Mouse (Mus musculus) MEL (cell line): ENCODE data around the gene Rnf144b. TPM values are rescaled to one million over a fixed set of nuclear protein-coding genes. Genes with fewer than 3 reads are reported as not detected.

Experiments
- DNase-seq: peaks from one replicate; pipeline ENCODE4 v3.0.0; 2011; ENCODE audit warnings: low read depth, low spot score
- H3K27ac ChIP-seq: 2 replicates; pipeline ENCODE4 v1.5.1; 2012; ENCODE audit warnings: low read depth, mild to moderate bottlenecking, control low read depth, low read length, moderate library complexity; ENCODE audit not compliant: control insufficient read depth
- H3K27me3 ChIP-seq, 2 experiments: fragments of 150-350 bp in 1 of 2; sonication (generic) in 1 of 2; 2 replicates each; pipeline ENCODE4 v1.6.1; 2012; ENCODE audit warnings: low read length in 2 of 2, mild to moderate bottlenecking in 2 of 2, improper control_type of control experiment in 1 of 2, moderate library complexity in 1 of 2; ENCODE audit not compliant: insufficient read depth in 2 of 2, control insufficient read depth in 1 of 2
- H3K36me3 ChIP-seq, 2 experiments: 2 replicates each; pipeline ENCODE4 v1.6.1; 2012 to 2014; ENCODE audit warnings: low read length in 2 of 2, improper control_type of control experiment in 1 of 2, inconsistent platforms in 1 of 2, mild to moderate bottlenecking in 1 of 2; ENCODE audit not compliant: insufficient read depth in 2 of 2, control insufficient read depth in 1 of 2
- H3K4me1 ChIP-seq, 2 experiments: fragments of 150-350 bp in 1 of 2; sonication (generic) in 1 of 2; 2 replicates each; pipeline ENCODE4 v1.6.1; 2012; ENCODE audit warnings: low read length in 2 of 2, improper control_type of control experiment in 1 of 2, mild to moderate bottlenecking in 1 of 2; ENCODE audit not compliant: insufficient read depth in 2 of 2, control insufficient read depth in 1 of 2
- H3K4me3 ChIP-seq, 2 experiments: fragments of 150-350 bp in 1 of 2; sonication (generic) in 1 of 2; 2 replicates each; pipeline ENCODE4 v1.5.1; 2012; ENCODE audit warnings: low read depth in 2 of 2, low read length in 2 of 2, mild to moderate bottlenecking in 2 of 2, moderate library complexity in 2 of 2, control low read depth in 1 of 2, improper control_type of control experiment in 1 of 2; ENCODE audit not compliant: control insufficient read depth in 1 of 2, insufficient read depth in 1 of 2
- H3K79me2 ChIP-seq: 2 replicates; pipeline ENCODE4 v1.6.1; 2012; ENCODE audit warnings: mild to moderate bottlenecking, low read length, moderate library complexity; ENCODE audit not compliant: control insufficient read depth, poor library complexity, insufficient read depth
- H3K9ac ChIP-seq: 2 replicates; pipeline ENCODE4 v1.6.1; 2012; ENCODE audit warnings: low read depth, mild to moderate bottlenecking, control low read depth, low read length, moderate library complexity; ENCODE audit not compliant: control insufficient read depth, poor library complexity, severe bottlenecking
- H3K9me3 ChIP-seq: fragments of 150-350 bp; sonication (generic); replicated peaks from 2 replicates; pipeline ENCODE4 v1.6.1; 2012; ENCODE audit warnings: mild to moderate bottlenecking, low read length, improper control_type of control experiment, moderate library complexity; ENCODE audit not compliant: insufficient read depth
- CHD1 ChIP-seq: IDR thresholded peaks from 2 replicates; pipeline ENCODE4 v1.6.1; 2012; ENCODE audit warnings: low read depth, mild to moderate bottlenecking, inconsistent platforms, low read length, improper control_type of control experiment
- CHD2 ChIP-seq: IDR thresholded peaks from 2 replicates; pipeline ENCODE4 v1.6.1; 2011; ENCODE audit warnings: low read length, improper control_type of control experiment
- CTCF ChIP-seq, 3 experiments: IDR thresholded peaks in 2 of 3; conservative IDR thresholded peaks in 1 of 3; 2 replicates each; pipeline ENCODE4 v1.5.1; 2011 to 2012; ENCODE audit warnings: low read length in 3 of 3, low read depth in 2 of 3, mild to moderate bottlenecking in 2 of 3, improper control_type of control experiment in 1 of 3, inconsistent platforms in 1 of 3, mixed read lengths in 1 of 3, moderate library complexity in 1 of 3; ENCODE audit not compliant: control insufficient read depth in 1 of 3, insufficient read depth in 1 of 3, poor library complexity in 1 of 3, severe bottlenecking in 1 of 3
- EP300 ChIP-seq, 2 experiments: IDR thresholded peaks; 2 replicates each; pipeline ENCODE4 v1.6.1; 2011; ENCODE audit warnings: improper control_type of control experiment in 2 of 2, low read length in 2 of 2, low read depth in 1 of 2, mild to moderate bottlenecking in 1 of 2
- GATA1 ChIP-seq: IDR thresholded peaks from 2 replicates; pipeline ENCODE4 v1.6.1; 2011; ENCODE audit warnings: low read depth, low read length, improper control_type of control experiment
- HCFC1 ChIP-seq: IDR thresholded peaks from 2 replicates; pipeline ENCODE4 v1.6.1; 2012; ENCODE audit warnings: low read depth, mild to moderate bottlenecking, inconsistent platforms, low read length, improper control_type of control experiment, moderate library complexity
- MAFK ChIP-seq: IDR thresholded peaks from 2 replicates; pipeline ENCODE4 v1.6.1; 2011; ENCODE audit warnings: low read depth, mild to moderate bottlenecking, low read length, improper control_type of control experiment, borderline replicate concordance
- MAZ ChIP-seq: IDR thresholded peaks from 2 replicates; pipeline ENCODE4 v1.6.1; 2012; ENCODE audit warnings: low read depth, mild to moderate bottlenecking, inconsistent platforms, low read length, improper control_type of control experiment
- MEF2A ChIP-seq: IDR thresholded peaks from 2 replicates; pipeline ENCODE4 v1.6.1; 2014; ENCODE audit warnings: low read depth, mild to moderate bottlenecking, inconsistent platforms, low read length, improper control_type of control experiment; ENCODE audit not compliant: poor library complexity, insufficient replicate concordance, severe bottlenecking; ENCODE audit errors: extremely low read depth
- MXI1 ChIP-seq: IDR thresholded peaks from 2 replicates; pipeline ENCODE4 v1.6.1; 2011; ENCODE audit warnings: mild to moderate bottlenecking, low read depth, low read length, improper control_type of control experiment
- MYB ChIP-seq: IDR thresholded peaks from 2 replicates; pipeline ENCODE4 v1.6.1; 2011; ENCODE audit warnings: mild to moderate bottlenecking, low read depth, low read length, improper control_type of control experiment
- MYC ChIP-seq: IDR thresholded peaks from 2 replicates; pipeline ENCODE4 v1.6.1; 2011; ENCODE audit warnings: low read depth, mild to moderate bottlenecking, low read length, improper control_type of control experiment, moderate library complexity
- NELFE ChIP-seq: IDR thresholded peaks from 2 replicates; pipeline ENCODE4 v1.6.1; 2011; ENCODE audit warnings: low read depth, low read length, improper control_type of control experiment
- NRF1 ChIP-seq: IDR thresholded peaks from 2 replicates; pipeline ENCODE4 v1.6.1; 2014; ENCODE audit warnings: low read depth, mild to moderate bottlenecking, inconsistent platforms, low read length, improper control_type of control experiment, moderate library complexity; ENCODE audit not compliant: poor library complexity, insufficient read depth, severe bottlenecking
- POLR2A ChIP-seq, 2 experiments: IDR thresholded peaks; 2 replicates each; pipeline ENCODE4 v1.6.1; 2011 to 2012; ENCODE audit warnings: low read length in 2 of 2, mild to moderate bottlenecking in 2 of 2, control low read depth in 1 of 2, improper control_type of control experiment in 1 of 2, low read depth in 1 of 2, moderate library complexity in 1 of 2; ENCODE audit not compliant: control insufficient read depth in 1 of 2, insufficient read depth in 1 of 2, poor library complexity in 1 of 2
- POLR2AphosphoS2 ChIP-seq: IDR thresholded peaks from 2 replicates; pipeline ENCODE4 v1.6.1; 2011; ENCODE audit warnings: low read length, improper control_type of control experiment
- POLR2AphosphoS5 ChIP-seq: IDR thresholded peaks from 2 replicates; pipeline ENCODE4 v1.6.1; 2012; ENCODE audit warnings: low read depth, borderline replicate concordance, mild to moderate bottlenecking, inconsistent platforms, low read length, moderate library complexity, mixed read lengths
- RAD21 ChIP-seq: IDR thresholded peaks from 2 replicates; pipeline ENCODE4 v1.6.1; 2011; ENCODE audit warnings: mild to moderate bottlenecking, low read depth, low read length, improper control_type of control experiment
- SIN3A ChIP-seq: IDR thresholded peaks from 2 replicates; pipeline ENCODE4 v1.6.1; 2012; ENCODE audit warnings: low read length, improper control_type of control experiment, inconsistent platforms
- SMC3 ChIP-seq: IDR thresholded peaks from 2 replicates; pipeline ENCODE4 v1.6.1; 2011; ENCODE audit warnings: low read depth, low read length, improper control_type of control experiment
- TAL1 ChIP-seq: IDR thresholded peaks from 2 replicates; pipeline ENCODE4 v1.6.1; 2012; ENCODE audit warnings: mild to moderate bottlenecking, inconsistent platforms, low read length, moderate library complexity, mixed read lengths
- UBTF ChIP-seq: IDR thresholded peaks from 2 replicates; pipeline ENCODE4 v1.6.1; 2012; ENCODE audit warnings: low read depth, mild to moderate bottlenecking, inconsistent platforms, low read length, improper control_type of control experiment, moderate library complexity, borderline replicate concordance; ENCODE audit not compliant: insufficient read depth
- USF2 ChIP-seq, 2 experiments: IDR thresholded peaks; 2 replicates each; pipeline ENCODE4 v1.6.1; 2011 to 2012; ENCODE audit warnings: improper control_type of control experiment in 2 of 2, low read length in 2 of 2, borderline replicate concordance in 1 of 2, inconsistent platforms in 1 of 2, low read depth in 1 of 2, mild to moderate bottlenecking in 1 of 2; ENCODE audit not compliant: insufficient read depth in 1 of 2
- ZC3H11A ChIP-seq: IDR thresholded peaks from 2 replicates; pipeline ENCODE4 v1.6.1; 2012; ENCODE audit warnings: low read depth, mild to moderate bottlenecking, inconsistent platforms, low read length, improper control_type of control experiment
- ZNF384 ChIP-seq: IDR thresholded peaks from 2 replicates; pipeline ENCODE4 v1.6.1; 2012; ENCODE audit warnings: low read depth, mild to moderate bottlenecking, inconsistent platforms, low read length, improper control_type of control experiment
- polyA plus RNA-seq, 2 experiments: library from polyadenylated mRNA; stranded (reverse) in 1 of 2; unstranded in 1 of 2; fragments of >175 nt in 1 of 2; fragments of >200 nt in 1 of 2; gene quantifications; 2 replicates each; pipeline versions ENCODE4 v1.2.1 to v1.2.4; 2012; ENCODE audit warnings: low replicate concordance in 2 of 2, low read depth in 1 of 2; ENCODE audit not compliant: insufficient read length in 2 of 2, insufficient read depth in 1 of 2, missing spikeins in 1 of 2
- total RNA-seq: library from RNA; depleted of rRNA; stranded (reverse); fragments of 300-350 nt; gene quantifications from 2 replicates; pipeline ENCODE4 v1.2.3, GENCODE M21; 2012

Gene Rnf144b
- total and polyA plus RNA-seq, 3 experiments, result not detected

- TF ChIP-seq USF2 (IDR thresholded peaks at IDR 0.05; ENCODE audit: borderline replicate concordance in 1 of 2, insufficient read depth in 1 of 2, low read depth in 1 of 2, low read length in 2 of 2), result no peak
- no peak for TF ChIP-seq RAD21
- no peak for TF ChIP-seq POLR2AphosphoS2
- no peak for TF ChIP-seq GATA1
- TF ChIP-seq MXI1, result no peak
- TF ChIP-seq UBTF, result no peak
- TF ChIP-seq TAL1, result no peak
- TF ChIP-seq SIN3A, result no peak
- no peak for TF ChIP-seq MYC
- TF ChIP-seq MEF2A, result no peak
- no peak for TF ChIP-seq MAZ
- no peak for TF ChIP-seq NRF1
- no peak for TF ChIP-seq MYB
- TF ChIP-seq HCFC1, result no peak
- no peak for TF ChIP-seq CHD2
- no peak for TF ChIP-seq MAFK
- no peak for TF ChIP-seq EP300 (IDR thresholded peaks at IDR 0.05; ENCODE audit: low read depth in 1 of 2, low read length in 2 of 2)
- TF ChIP-seq ZNF384, result no peak
- H3K9me3 ChIP-seq, result no peaks in the 10 kb centered on the region
- no peaks in the 10 kb centered on the region for H3K79me2 ChIP-seq
- no peak for DNase-seq
- H3K27me3 ChIP-seq, result no peaks in the 10 kb centered on the region
- H3K9ac ChIP-seq, result no peak overlapping the region
- no peaks in the 10 kb centered on the region for H3K36me3 ChIP-seq
- no peak overlapping the region for H3K4me3 ChIP-seq
- no peak overlapping the region for H3K27ac ChIP-seq
- H3K4me1 ChIP-seq, result no peaks in the 10 kb centered on the region
Observed at GRCm38 (mm10) chr13:47282221-47282620, 159.8 kb downstream of the Rnf144b start.

GRCm38 (mm10) chr13:47288449-47288848 lies 166.0 kb downstream of the Rnf144b start:
- Histone ChIP-seq H3K36me3 (no peaks in the 10 kb centered on the region), H3K79me2 (no peaks in the 10 kb centered on the region), H3K9ac (no peak overlapping the region), H3K9me3 (no peaks in the 10 kb centered on the region), H3K4me3 (no peak overlapping the region), H3K27ac (no peak overlapping the region), H3K4me1 (no peaks in the 10 kb centered on the region), H3K27me3 (no peaks in the 10 kb centered on the region)
- DNase-seq, result peak; percentile 43
- TF ChIP-seq NELFE (no peak), GATA1 (no peak), ZC3H11A (peak; percentile 36; the same call in 1 of the 2 replicates), SMC3 (peak; percentile 58), POLR2AphosphoS5 (no peak), CTCF (IDR thresholded peaks at IDR 0.05 in 2 of 3, conservative IDR thresholded peaks at IDR 0.05 in 1 of 3; ENCODE audit: control insufficient read depth in 1 of 3, insufficient read depth in 1 of 3, low read depth in 2 of 3, low read length in 3 of 3, poor library complexity in 1 of 3, severe bottlenecking in 1 of 3) (peak; percentile 19 to 63 (median 51); a peak in 5 of 6 replicates), POLR2A (IDR thresholded peaks at IDR 0.05; ENCODE audit: control insufficient read depth in 1 of 2, insufficient read depth in 1 of 2, low read depth in 1 of 2, low read length in 2 of 2, poor library complexity in 1 of 2) (no peak), CHD1 (no peak), RAD21 (peak; percentile 65), TAL1 (no peak)
